19 mouse cellular contexts compared by ENCODE assay signal in the genomic region with DNA sequence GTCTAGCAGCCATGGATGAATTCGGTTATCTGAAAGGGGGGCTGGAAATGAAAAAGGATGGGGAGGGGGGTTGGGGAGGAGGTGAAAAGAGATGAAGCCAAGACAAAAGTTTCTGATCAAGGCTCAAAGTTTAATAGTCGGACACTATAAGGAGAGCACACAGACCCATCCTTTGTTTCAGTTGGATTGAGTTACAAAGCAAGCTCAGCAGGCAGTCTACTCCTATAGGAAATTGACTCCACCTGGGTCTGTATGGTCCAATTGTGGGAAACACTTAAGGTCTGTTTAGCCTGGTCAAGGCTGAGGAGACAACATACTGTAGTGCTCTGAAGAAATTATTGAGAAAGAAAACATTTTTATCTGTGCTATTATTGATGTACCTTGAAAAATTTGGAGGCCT.
"Had no signal": no experiment of that assay in that cellular context is flagged by ENCODE, and none has a peak within 500 bp of the region (broad histone marks: within the 10 kb centered on the region; RNA-seq: fewer than 3 reads in every experiment).

No protein-coding gene starts in this region.

- H3K27me3 ChIP-seq: midbrain, embryonic 12.5 days; neural tube, embryonic 13.5 days; neural tube, embryonic 15.5 days had no signal

- H3K27ac ChIP-seq: midbrain, embryonic 10.5 days; midbrain, embryonic 12.5 days; neural tube, embryonic 13.5 days; neural tube, embryonic 15.5 days had no signal

- DNase-seq: lung, adult 18-20 months; lung, embryonic 14.5 days; lung, postnatal 10 days; lung, postnatal 4 days; midbrain, embryonic 14.5 days; retina, postnatal 1 day; right cerebral cortex, adult 18-20 months; right cerebral cortex, postnatal 25 days; right cerebral cortex, postnatal 4 days; spleen, adult 18-20 months; thymus, adult 18-20 months; thymus, postnatal 14 days; thymus, postnatal 36 days had no signal

- H3K4me1 ChIP-seq: midbrain, embryonic 12.5 days; neural tube, embryonic 13.5 days; neural tube, embryonic 15.5 days had no signal

- H3K36me3 ChIP-seq: midbrain, embryonic 10.5 days; midbrain, embryonic 12.5 days; neural tube, embryonic 13.5 days; neural tube, embryonic 15.5 days had no signal

- H3K9me3 ChIP-seq: midbrain, embryonic 10.5 days; midbrain, embryonic 12.5 days; neural tube, embryonic 13.5 days; neural tube, embryonic 15.5 days had no signal

- H3K9ac ChIP-seq: lung, embryonic 14.5 days; midbrain, embryonic 12.5 days; neural tube, embryonic 13.5 days; neural tube, embryonic 15.5 days had no signal

- H3K4me3 ChIP-seq: midbrain, embryonic 10.5 days; midbrain, embryonic 12.5 days; myocyte; neural tube, embryonic 13.5 days; neural tube, embryonic 15.5 days had no signal

- H3K4me2 ChIP-seq: lung, embryonic 14.5 days; midbrain, embryonic 12.5 days; neural tube, embryonic 13.5 days; neural tube, embryonic 15.5 days had no signal

- ATAC-seq: midbrain, embryonic 16.5 days had no signal
